Mouse (Mus musculus) right cerebral cortex, postnatal 4 days (tissue): ENCODE measurements around the gene Sesn1.
"Not testable (repeated sequence)": the region's sequence is repeated elsewhere in the genome, so short reads cannot be mapped to it uniquely, and the experiment has no call there.

ENCODE experiments used
- DNase-seq: peaks from one replicate; pipeline ENCODE4 v3.0.0-alpha.2; 2022

The Sesn1 gene

GRCm38 (mm10) chr10:41822573-41823281, 13.0 kb downstream of the Sesn1 start:
- no peak for DNase-seq

- DNase-seq: not testable (repeated sequence)
Observed at GRCm38 (mm10) chr10:41823282-41823675, 13.5 kb downstream of the Sesn1 start.

GRCm38 (mm10) chr10:41823916-41824315, 14.2 kb downstream of the Sesn1 start:
- no peak for DNase-seq

- DNase-seq: no peak
Observed at GRCm38 (mm10) chr10:41825041-41825440, 15.3 kb downstream of the Sesn1 start.

GRCm38 (mm10) chr10:41825996-41826395, 16.3 kb downstream of the Sesn1 start:
- DNase-seq: no peak

GRCm38 (mm10) chr10:41826526-41827116, 16.9 kb downstream of the Sesn1 start:
- DNase-seq: no peak

GRCm38 (mm10) chr10:41827784-41828183, 18.0 kb downstream of the Sesn1 start:
- DNase-seq: no peak

- DNase-seq: no peak
Observed at GRCm38 (mm10) chr10:41829191-41829590, 19.5 kb downstream of the Sesn1 start.

- no peak for DNase-seq
Observed at GRCm38 (mm10) chr10:41829980-41830379, 20.2 kb downstream of the Sesn1 start.

GRCm38 (mm10) chr10:41830445-41830844, 20.7 kb downstream of the Sesn1 start:
- no peak for DNase-seq

GRCm38 (mm10) chr10:41830851-41831522, 21.3 kb downstream of the Sesn1 start:
- DNase-seq: peak; percentile 62

GRCm38 (mm10) chr10:41832191-41832590, 22.5 kb downstream of the Sesn1 start:
- DNase-seq: no peak

GRCm38 (mm10) chr10:41834131-41834530, 24.4 kb downstream of the Sesn1 start:
- DNase-seq: no peak

- DNase-seq: no peak
Observed at GRCm38 (mm10) chr10:41838911-41839310, 29.2 kb downstream of the Sesn1 start.

- no peak for DNase-seq
Observed at GRCm38 (mm10) chr10:41847737-41848136, 38.0 kb downstream of the Sesn1 start.

GRCm38 (mm10) chr10:41848721-41849120, 39.0 kb downstream of the Sesn1 start:
- no peak for DNase-seq

- DNase-seq: no peak
Observed at GRCm38 (mm10) chr10:41859820-41860219, 50.1 kb downstream of the Sesn1 start.

GRCm38 (mm10) chr10:41860275-41860688, 50.5 kb downstream of the Sesn1 start:
- no peak for DNase-seq

- no peak for DNase-seq
Observed at GRCm38 (mm10) chr10:41863053-41863452, 53.3 kb downstream of the Sesn1 start.

GRCm38 (mm10) chr10:41866069-41866837, 56.5 kb downstream of the Sesn1 start:
- no peak for DNase-seq

- DNase-seq: no peak
Observed at GRCm38 (mm10) chr10:41866838-41867154, 57.1 kb downstream of the Sesn1 start.

GRCm38 (mm10) chr10:41867956-41868355, 58.2 kb downstream of the Sesn1 start:
- no peak for DNase-seq

- no peak for DNase-seq
Observed at GRCm38 (mm10) chr10:41870101-41870500, 60.4 kb downstream of the Sesn1 start.
